Mouse (Mus musculus) hindlimb bud, embryonic 11.5 days (tissue): ENCODE data around the gene Gfod1.

ENCODE experiments used
- DNase-seq: peaks from one replicate; pipeline ENCODE4 v3.0.0-alpha.2; 2012; ENCODE audit warnings: low read depth, low spot score; ENCODE audit errors: extremely low spot score

Gene Gfod1

GRCm38 (mm10) chr13:43234869-43235585, 68.9 kb downstream of the Gfod1 start:
- no peak for DNase-seq

- DNase-seq, result no peak
Measured at GRCm38 (mm10) chr13:43233331-43233730, 70.6 kb downstream of the Gfod1 start.

- DNase-seq, result no peak
Measured at GRCm38 (mm10) chr13:43231965-43232860, 71.8 kb downstream of the Gfod1 start.

- DNase-seq, result no peak
Measured at GRCm38 (mm10) chr13:43230842-43231241, 73.1 kb downstream of the Gfod1 start.

- no peak for DNase-seq
Measured at GRCm38 (mm10) chr13:43230238-43230637, 73.7 kb downstream of the Gfod1 start.

GRCm38 (mm10) chr13:43229767-43230166, 74.2 kb downstream of the Gfod1 start:
- no peak for DNase-seq

- DNase-seq, result no peak
Measured at GRCm38 (mm10) chr13:43228141-43228540, 75.8 kb downstream of the Gfod1 start.

- no peak for DNase-seq
Measured at GRCm38 (mm10) chr13:43226041-43226440, 77.9 kb downstream of the Gfod1 start.

- DNase-seq, result no peak
Measured at GRCm38 (mm10) chr13:43225161-43225560, 78.8 kb downstream of the Gfod1 start.

GRCm38 (mm10) chr13:43222084-43222483, 81.9 kb downstream of the Gfod1 start:
- DNase-seq, result no peak

- DNase-seq, result no peak
Measured at GRCm38 (mm10) chr13:43221290-43221689, 82.7 kb downstream of the Gfod1 start.

- no peak for DNase-seq
Measured at GRCm38 (mm10) chr13:43220635-43221034, 83.3 kb downstream of the Gfod1 start.

- DNase-seq, result no peak
Measured at GRCm38 (mm10) chr13:43218764-43219163, 85.2 kb downstream of the Gfod1 start.

- no peak for DNase-seq
Measured at GRCm38 (mm10) chr13:43218284-43218683, 85.7 kb downstream of the Gfod1 start.

GRCm38 (mm10) chr13:43217686-43218085, 86.3 kb downstream of the Gfod1 start:
- no peak for DNase-seq

- DNase-seq, result no peak
Measured at GRCm38 (mm10) chr13:43217059-43217458, 86.9 kb downstream of the Gfod1 start.

- no peak for DNase-seq
Measured at GRCm38 (mm10) chr13:43215994-43216706, 87.8 kb downstream of the Gfod1 start.

GRCm38 (mm10) chr13:43215144-43215993, 88.6 kb downstream of the Gfod1 start:
- DNase-seq, result no peak

GRCm38 (mm10) chr13:43212338-43212737, 91.6 kb downstream of the Gfod1 start:
- no peak for DNase-seq

GRCm38 (mm10) chr13:43210956-43211355, 93.0 kb downstream of the Gfod1 start:
- DNase-seq, result no peak

GRCm38 (mm10) chr13:43209560-43209959, 94.4 kb downstream of the Gfod1 start:
- no peak for DNase-seq
